ENCODE assay signal across 28 mouse cellular contexts in the genomic region with DNA sequence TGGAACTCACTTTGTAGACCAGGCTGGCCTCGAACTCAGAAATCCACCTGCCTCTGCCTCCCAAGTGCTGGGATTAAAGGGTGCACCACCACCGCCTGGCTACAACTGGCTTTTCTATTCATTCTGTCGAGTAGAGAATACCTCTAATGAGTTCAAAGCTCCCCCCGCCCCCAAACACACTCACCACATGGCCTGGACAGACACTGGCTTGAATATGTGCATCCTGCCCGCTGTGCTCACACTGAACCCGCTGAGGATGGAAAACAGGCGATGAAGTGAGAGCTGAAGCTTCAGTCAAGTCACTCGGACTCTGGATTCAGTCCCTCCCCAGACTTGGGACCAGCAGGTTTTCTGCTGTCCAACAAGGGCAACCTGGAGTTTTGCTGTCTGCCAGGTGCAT. TPM values are rescaled to one million over a fixed set of nuclear protein-coding genes. Genes with fewer than 3 reads are reported as not detected.
"Had no signal": no experiment of that assay in that cellular context is flagged by ENCODE, and none has a peak within 500 bp of the region (broad histone marks: within the 10 kb centered on the region; RNA-seq: fewer than 3 reads in every experiment).

No protein-coding gene starts in this region.

- H3K4me1 ChIP-seq: intestine, embryonic 15.5 days had no signal

- H3K9ac ChIP-seq: heart, embryonic 12.5 days; hindbrain, embryonic 12.5 days; hindbrain, embryonic 14.5 days; intestine, embryonic 15.5 days; limb, embryonic 12.5 days; liver, embryonic 14.5 days had no signal

- H3K27me3 ChIP-seq: heart, embryonic 12.5 days; hindbrain, embryonic 12.5 days; intestine, embryonic 15.5 days; limb, embryonic 12.5 days had no signal

- DNase-seq: gastrocnemius, adult 2 months; gastrocnemius, postnatal 10 days; gastrocnemius, postnatal 25 days; heart, adult 18-20 months; heart, postnatal 10 days; heart, postnatal 4 days; kidney, adult 18-20 months; kidney, adult 8-10 months; kidney, postnatal 10 days; kidney, postnatal 25 days; kidney, postnatal 4 days; liver had no signal

- H3K9me3 ChIP-seq: heart, embryonic 12.5 days; hindbrain, embryonic 12.5 days; intestine, embryonic 15.5 days; limb, embryonic 10.5 days; limb, embryonic 12.5 days had no signal

- ATAC-seq: hindbrain, embryonic 16.5 days; inflammation-experienced regulatory T-cells, adult 6 months; intestine, postnatal 0 days had no signal

- H3K4me2 ChIP-seq: heart, embryonic 12.5 days; hindbrain, embryonic 12.5 days; hindbrain, embryonic 14.5 days; intestine, embryonic 15.5 days; limb, embryonic 12.5 days; liver, embryonic 11.5 days had no signal

- H3K27ac ChIP-seq: hindbrain, embryonic 10.5 days; hindbrain, embryonic 12.5 days; hindbrain, embryonic 14.5 days; intestine, embryonic 15.5 days; layer of hippocampus, adult 2 months; left cerebral cortex, adult 2 months; limb, embryonic 10.5 days; limb, embryonic 12.5 days; liver, embryonic 14.5 days had no signal

- H3K4me3 ChIP-seq: gastrocnemius, adult 2 months; heart, embryonic 12.5 days; hindbrain, embryonic 10.5 days; hindbrain, embryonic 12.5 days; intestine, embryonic 15.5 days; layer of hippocampus, adult 2 months; left cerebral cortex, adult 2 months; limb, embryonic 10.5 days; limb, embryonic 12.5 days had no signal

RNA-seq across cellular contexts. Expression of gene Dao, which starts 43.1 kb away (rescaled TPM):
- polyA plus RNA-seq: heart, embryonic 12.5 days; heart, embryonic 14.5 days; heart, embryonic 16.5 days; hindbrain, embryonic 10.5 days; hindbrain, embryonic 12.5 days; hindbrain, embryonic 14.5 days; hindbrain, embryonic 16.5 days; inflammation-experienced regulatory T-cells, adult 6 months; limb, embryonic 10.5 days; limb, embryonic 12.5 days; liver, embryonic 11.5 days; liver, embryonic 14.5 days had no signal
